Mouse (Mus musculus): Measurements from ENCODE around the gene Dkkl1. TPM values are rescaled to one million over a fixed set of nuclear protein-coding genes. Genes with fewer than 3 reads are reported as not detected.
A peak's percentile ranks its signal among the peaks of the same experiment; 100 is the strongest.
"Not testable (repeated sequence)": the region's sequence is repeated elsewhere in the genome, so short reads cannot be mapped to it uniquely, and the experiment has no call there.

The Dkkl1 gene
- total RNA-seq, 2 experiments from 2014 or later: not detected

- no peak for DNase-seq (ENCODE audit: low spot score in 2 of 2)
These were observed 17.8 kb downstream of the Dkkl1 start for GRCm38 (mm10) chr7:45193871-45194785.

DNA sequence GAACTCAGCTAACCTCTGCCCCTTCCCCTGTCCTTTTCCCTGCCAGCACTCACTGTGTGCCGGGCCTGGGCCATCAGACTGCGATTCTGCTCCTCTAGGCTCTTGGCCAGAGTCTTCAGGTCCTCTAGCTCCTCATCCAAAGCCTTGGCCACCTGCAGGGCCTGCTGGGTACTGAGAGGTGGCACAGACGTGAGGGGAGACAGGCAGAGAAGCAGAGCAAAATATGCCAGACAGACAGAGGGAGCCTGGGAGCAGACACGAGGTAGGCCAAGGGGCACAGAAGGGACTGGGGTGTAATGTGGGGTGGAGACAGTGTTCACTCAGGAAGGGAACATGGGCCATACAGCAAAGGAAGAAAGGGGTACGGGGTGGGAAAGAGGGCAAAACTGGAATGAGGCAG lies 18.5 kb downstream of the Dkkl1 start:
- DNase-seq (ENCODE audit: low spot score in 2 of 2): no peak

GRCm38 (mm10) chr7:45192585-45193310 lies 19.2 kb downstream of the Dkkl1 start:
- DNase-seq (ENCODE audit: low spot score in 2 of 2): no peak

DNA sequence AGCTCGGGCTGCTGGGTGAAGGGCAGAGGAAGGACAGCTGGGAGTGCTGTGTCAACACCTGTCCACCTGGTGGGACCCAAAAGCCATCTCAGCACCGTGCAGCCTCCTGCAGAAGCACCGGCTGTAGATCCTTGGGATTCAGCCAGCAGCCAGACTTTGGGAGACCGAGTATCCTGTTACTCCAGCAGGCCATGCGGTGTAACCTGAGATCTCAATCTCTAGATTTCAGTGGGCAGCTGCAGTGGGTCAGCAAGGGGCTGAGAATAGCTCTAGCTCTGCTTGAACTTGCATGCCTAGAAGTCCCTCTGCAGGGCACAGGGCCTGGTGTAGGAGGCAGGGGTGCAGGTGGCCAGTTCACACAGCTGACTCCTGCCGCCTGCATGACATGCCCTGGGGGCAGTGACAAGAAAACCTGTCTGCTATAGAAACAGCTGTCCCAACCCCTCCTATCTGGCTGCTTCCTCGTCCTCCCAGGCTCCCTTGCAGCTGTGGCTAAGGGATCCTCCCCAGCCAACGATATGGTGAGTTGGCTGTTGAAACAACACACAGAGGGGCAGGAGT lies 20.1 kb downstream of the Dkkl1 start:
- peak in 1 of 2 experiments; percentile 71 for DNase-seq (ENCODE audit: low spot score in 2 of 2)

DNA sequence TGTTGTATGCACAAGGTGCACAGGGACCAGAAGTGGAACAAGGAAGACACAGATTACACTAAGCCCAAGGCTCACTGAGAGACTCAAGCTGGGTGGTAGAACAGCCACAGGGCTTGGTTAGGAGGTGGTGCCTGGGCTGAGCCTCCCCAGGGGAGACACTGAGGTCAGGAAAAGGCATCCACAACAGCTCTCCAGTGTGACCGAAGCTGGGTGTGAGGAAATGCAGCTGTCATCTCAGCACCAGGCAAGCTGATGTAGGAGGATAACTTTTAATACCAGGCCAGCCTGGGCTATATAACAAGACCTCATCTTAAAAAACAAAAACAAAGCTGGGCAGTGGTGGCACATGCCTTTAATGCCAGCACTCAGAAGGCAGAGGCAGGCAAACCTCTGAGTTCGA lies 20.8 kb downstream of the Dkkl1 start:
- no peak for DNase-seq (ENCODE audit: low spot score in 2 of 2)

GRCm38 (mm10) chr7:45190186-45190585 lies 21.8 kb downstream of the Dkkl1 start:
- DNase-seq (ENCODE audit: low spot score in 2 of 2): no peak

- DNase-seq (ENCODE audit: low spot score in 2 of 2): no peak
These were observed 22.3 kb downstream of the Dkkl1 start for GRCm38 (mm10) chr7:45189600-45189999.

- DNase-seq (ENCODE audit: low spot score in 2 of 2): no peak
These were observed 26.0 kb downstream of the Dkkl1 start for GRCm38 (mm10) chr7:45185921-45186320.

DNA sequence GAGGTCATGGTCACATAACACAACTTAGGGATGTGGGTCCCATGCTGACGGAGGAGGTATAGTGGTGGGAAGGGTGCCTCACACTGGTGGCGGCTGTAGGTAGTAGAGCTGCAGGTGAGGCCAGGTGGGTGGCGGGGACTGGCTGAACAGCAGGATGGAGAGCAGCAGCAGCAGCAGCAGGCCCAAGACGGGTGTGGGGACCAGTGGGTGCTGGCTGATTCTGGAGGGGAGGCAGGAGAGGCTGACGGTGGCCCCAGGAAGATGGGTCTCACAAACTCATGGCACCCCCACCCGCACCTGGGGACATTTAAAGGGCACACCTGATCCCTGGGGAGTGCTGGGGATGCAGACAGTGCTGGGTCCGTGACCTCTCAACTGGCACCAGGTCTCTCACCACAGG lies 28.3 kb downstream of the Dkkl1 start:
- DNase-seq (ENCODE audit: low spot score in 2 of 2): no peak

GRCm38 (mm10) chr7:45182606-45183005 lies 29.3 kb downstream of the Dkkl1 start:
- DNase-seq (ENCODE audit: low spot score in 2 of 2): no peak

- DNase-seq (ENCODE audit: low spot score in 2 of 2): peak; percentile 51 to 79
These were observed 29.7 kb downstream of the Dkkl1 start for GRCm38 (mm10) chr7:45182199-45182601.

DNA sequence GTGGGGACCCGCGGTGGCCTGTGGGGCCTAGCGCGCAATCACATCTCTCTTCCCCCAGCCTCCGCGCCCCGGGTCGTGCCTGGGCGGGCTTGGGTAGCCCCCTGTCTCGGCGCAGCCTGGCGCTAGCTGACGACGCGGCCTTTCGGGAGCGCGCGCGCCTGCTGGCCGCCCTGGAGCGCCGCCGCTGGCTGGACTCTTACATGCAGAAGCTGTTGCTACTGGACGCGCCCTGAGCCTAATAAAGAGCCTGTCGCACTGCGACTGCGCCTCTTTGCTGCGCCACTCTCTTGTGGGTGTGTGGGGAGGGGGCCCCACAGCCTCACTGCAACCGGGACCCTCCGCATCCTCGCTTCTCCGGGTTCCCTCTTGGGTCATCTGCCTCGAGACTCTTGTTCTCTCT lies 30.4 kb downstream of the Dkkl1 start:
- no peak for DNase-seq (ENCODE audit: low spot score in 2 of 2)

GRCm38 (mm10) chr7:45180896-45181477 lies 31.0 kb downstream of the Dkkl1 start, which contains the start of gene Pth2:
Gene Pth2 (plus strand): TSS chr7:45180995.
- DNase-seq (ENCODE audit: low spot score in 2 of 2): no peak

DNA sequence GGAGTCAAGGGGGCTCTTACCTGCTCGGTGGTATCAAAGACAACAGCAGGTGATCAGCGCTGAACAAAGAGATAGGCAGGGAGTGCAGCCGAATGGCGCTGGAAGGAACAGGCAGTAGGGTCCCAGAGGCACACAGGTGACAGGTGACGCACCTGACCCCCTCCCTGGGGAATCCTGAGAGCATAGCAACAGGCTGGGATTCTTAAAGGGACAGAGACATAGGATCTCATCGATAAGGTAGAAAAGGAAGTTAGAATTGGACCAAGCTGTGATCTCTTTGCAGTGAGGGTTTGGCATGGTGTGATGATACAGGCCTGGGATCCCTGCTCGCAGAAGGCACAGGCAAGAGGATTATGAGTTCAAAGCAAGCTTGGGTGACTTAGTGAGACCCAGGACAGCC lies 32.5 kb downstream of the Dkkl1 start, which contains the start of gene Gfy:
Gfy (minus strand) TSS at position 101 of the 400 bp plus-strand sequence.
- no peak for DNase-seq (ENCODE audit: low spot score in 2 of 2)

- DNase-seq (ENCODE audit: low spot score in 2 of 2): no peak
These were observed 33.4 kb downstream of the Dkkl1 start for GRCm38 (mm10) chr7:45178550-45178949.

DNA sequence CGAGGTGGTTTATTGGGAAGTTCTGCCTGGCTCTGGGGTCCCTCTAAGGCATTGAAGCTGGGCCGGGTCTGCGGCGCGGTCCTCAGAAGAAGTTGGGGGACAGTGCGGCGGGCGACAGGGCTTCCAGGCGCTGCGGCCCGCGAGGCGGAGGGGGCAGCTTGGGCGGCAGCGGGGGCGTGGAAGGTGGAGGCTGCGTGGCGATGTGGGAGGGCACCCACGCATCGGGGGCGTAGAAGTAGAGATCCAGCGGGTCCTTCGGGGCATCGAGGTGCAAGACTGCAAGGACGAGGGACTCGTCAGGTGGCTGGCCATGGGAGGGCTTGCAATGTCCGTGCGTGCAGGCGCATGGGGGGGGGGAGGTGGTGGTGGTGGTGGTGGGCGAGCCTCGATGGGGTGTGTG lies 35.6 kb downstream of the Dkkl1 start:
- DNase-seq (ENCODE audit: low spot score in 2 of 2): no peak

DNA sequence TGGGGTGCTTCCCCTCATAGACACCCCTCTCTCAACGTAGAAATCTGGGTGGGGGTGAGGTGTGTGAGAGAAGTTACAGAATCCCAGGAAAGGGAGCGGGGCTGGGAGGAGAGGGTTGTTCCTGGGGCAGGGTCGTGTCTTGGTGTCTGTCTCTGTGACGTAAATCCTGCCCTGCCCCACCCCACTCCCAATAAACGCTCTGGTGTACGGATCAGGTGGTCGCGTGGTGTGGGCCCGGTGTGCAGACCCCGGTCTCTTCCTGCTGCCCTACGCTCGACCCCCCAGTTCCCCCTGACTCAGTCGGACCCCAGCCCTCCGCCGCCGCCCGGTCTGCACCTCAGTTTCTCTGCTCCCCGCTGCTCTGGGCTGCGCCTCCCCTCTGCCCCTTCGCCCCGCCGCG lies 36.0 kb downstream of the Dkkl1 start:
- DNase-seq (ENCODE audit: low spot score in 2 of 2): no peak

DNA sequence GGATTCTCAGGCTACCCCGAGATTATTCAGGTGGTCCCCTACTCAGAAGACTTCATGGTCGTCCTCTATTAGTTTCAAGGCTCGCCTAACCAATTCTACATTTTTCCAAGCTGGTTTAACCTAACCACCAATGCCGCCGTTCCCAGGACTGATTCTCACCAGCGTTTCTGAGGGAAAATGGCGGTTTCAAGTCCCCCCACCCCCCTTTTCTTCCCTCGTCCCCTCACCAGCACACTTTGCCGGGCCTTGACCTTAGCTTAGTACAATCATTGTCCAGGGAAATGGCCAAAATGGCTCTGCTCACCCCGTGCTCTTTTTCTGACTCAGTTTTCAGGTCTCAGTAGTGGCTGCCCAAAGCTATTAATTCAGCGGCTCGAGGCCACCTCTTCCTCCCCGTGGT lies 36.5 kb downstream of the Dkkl1 start:
- no peak for DNase-seq (ENCODE audit: low spot score in 2 of 2)

GRCm38 (mm10) chr7:45174567-45175280 lies 37.2 kb downstream of the Dkkl1 start:
- no peak for DNase-seq (ENCODE audit: low spot score in 2 of 2)

DNA sequence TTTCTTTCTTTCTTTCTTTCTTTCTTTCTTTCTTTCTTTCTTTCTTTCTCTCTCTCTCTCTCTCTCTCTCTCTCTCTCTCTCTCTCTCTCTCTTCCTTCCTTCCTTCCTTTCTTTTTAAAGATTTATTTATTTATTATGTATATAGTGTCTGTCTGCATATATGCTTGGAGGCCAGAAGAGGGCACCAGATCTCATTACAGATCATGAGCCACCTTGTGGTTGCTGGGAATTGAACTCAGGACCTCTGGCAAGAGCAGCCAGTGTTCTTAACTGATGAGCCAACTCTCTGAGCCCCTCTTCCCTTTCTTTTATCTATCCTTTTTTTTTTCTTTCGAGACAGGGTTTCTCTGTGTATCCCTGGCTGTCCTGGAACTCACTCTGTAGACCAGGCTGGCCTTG lies 38.2 kb downstream of the Dkkl1 start:
- not testable (repeated sequence) for DNase-seq (ENCODE audit: low spot score in 2 of 2)

- no peak for DNase-seq (ENCODE audit: low spot score in 2 of 2)
These were observed 39.0 kb downstream of the Dkkl1 start for GRCm38 (mm10) chr7:45172974-45173373.

Measured in gastrocnemius, postnatal 4 days (tissue).